Mouse (Mus musculus) liver, postnatal 0 days (tissue): Measurements from ENCODE around the gene S100g.

Experiments used
- CTCF ChIP-seq: sonication (generic); IDR thresholded peaks from 2 replicates; pipeline ENCODE4 v1.5.1; 2016; ENCODE audit warnings: antibody characterized with exemption, low read depth
- EP300 ChIP-seq: IDR thresholded peaks from 2 replicates; pipeline ENCODE4 v1.6.1; 2016; ENCODE audit warnings: antibody characterized with exemption, low read depth, mild to moderate bottlenecking

DNA sequence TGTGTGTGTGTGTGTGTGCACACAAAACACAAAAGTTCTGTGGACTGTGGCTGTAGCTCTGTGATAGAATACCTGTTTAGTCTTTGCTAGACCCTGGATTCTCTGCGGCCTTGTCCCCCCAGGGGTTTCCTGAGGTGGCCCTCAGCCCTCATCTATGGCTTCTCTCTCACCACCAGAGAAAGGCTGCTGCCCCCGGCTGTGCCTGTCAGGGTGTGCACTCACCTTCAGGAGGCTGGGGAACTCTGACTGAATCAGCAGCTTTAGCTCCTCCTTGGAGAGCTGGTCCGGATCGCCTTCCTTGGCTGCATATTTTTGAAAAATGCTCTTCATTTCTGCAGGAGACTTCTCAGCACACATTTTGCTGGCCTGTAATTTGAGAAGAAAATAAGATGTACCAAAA, 559 bp downstream of the S100g start:
- no peak for TF ChIP-seq CTCF
- no peak for TF ChIP-seq EP300
